Mouse (Mus musculus) embryonic facial prominence, embryonic 10.5 days (tissue): ENCODE measurements at regions not wholly inside any gene's neighbourhood (a gene's known extent, or its start where the extent isn't known, plus 50 kb on each side); places are given as distances from the start of the nearest gene placed in this dataset.

ENCODE experiments used
- DNase-seq: peaks from one replicate; pipeline ENCODE4 v3.0.0-alpha.2; 2017; ENCODE audit warnings: low spot score
- H3K27ac ChIP-seq: fragments of 300-500 bp; sonication (generic); replicated peaks from 2 replicates; pipeline ENCODE4 v1.5.1; 2016; ENCODE audit warnings: mild to moderate bottlenecking
- H3K27me3 ChIP-seq: fragments of 300-500 bp; sonication (generic); replicated peaks from 2 replicates; pipeline ENCODE4 v1.6.1; 2016; ENCODE audit warnings: low read depth, mild to moderate bottlenecking; ENCODE audit not compliant: poor library complexity, severe bottlenecking
- H3K36me3 ChIP-seq: fragments of 300-500 bp; sonication (generic); replicated peaks from 2 replicates; pipeline ENCODE4 v1.6.1; 2016; ENCODE audit warnings: mild to moderate bottlenecking, moderate library complexity
- H3K4me1 ChIP-seq: fragments of 300-500 bp; sonication (generic); 2 replicates; pipeline ENCODE4 v1.6.1; 2016
- H3K4me3 ChIP-seq: fragments of 300-500 bp; sonication (generic); 2 replicates; pipeline ENCODE4 v1.5.1; 2016; ENCODE audit warnings: mild to moderate bottlenecking, moderate library complexity
- H3K9me3 ChIP-seq: fragments of 300-500 bp; sonication (generic); 2 replicates; pipeline ENCODE4 v1.6.1; 2016; ENCODE audit warnings: mild to moderate bottlenecking
- WGBS: fragments of 180-500 bp; shearing (Covaris S2); methylation state at CpG from one replicate; pipeline ENCODE4 v1.1.7; 2016; 5-methylcytosine and 5-hydroxymethylcytosine counted together

DNA sequence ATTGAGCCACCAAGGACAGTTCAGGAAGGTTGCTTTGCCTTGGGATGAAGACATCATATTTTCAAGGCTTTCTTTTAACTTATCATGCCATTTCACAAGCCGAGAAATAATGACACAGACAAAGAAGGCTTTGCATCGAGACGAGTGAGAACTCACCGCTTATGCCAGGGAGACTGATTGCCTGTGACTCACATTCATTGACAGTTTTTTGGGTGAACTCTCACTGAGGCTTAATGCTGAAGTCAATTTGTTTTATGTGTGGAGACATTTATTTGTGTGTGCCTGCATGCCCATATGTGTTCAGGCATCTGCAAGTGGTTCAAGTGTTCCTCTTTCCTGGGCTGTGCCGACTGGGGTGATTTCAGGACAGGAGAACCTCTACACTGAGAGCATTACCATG, 297.8 kb upstream of the Pik3r1 start:
- no peak for DNase-seq
- H3K36me3 ChIP-seq: no peaks in the 10 kb centered on the region
- no peak overlapping the region for H3K4me3 ChIP-seq
- no peaks in the 10 kb centered on the region for H3K9me3 ChIP-seq
- H3K27ac ChIP-seq: no peak overlapping the region
- 92% methylated on average over 5 of the region's 5 CpGs for WGBS
- no peaks in the 10 kb centered on the region for H3K27me3 ChIP-seq
- peaks cover 3% of the 10 kb centered on the region for H3K4me1 ChIP-seq

- Histone ChIP-seq H3K4me3 (no peak overlapping the region), H3K9me3 (no peaks in the 10 kb centered on the region), H3K27me3 (no peaks in the 10 kb centered on the region), H3K27ac (no peak overlapping the region; the same call in 1 of the 2 replicates), H3K36me3 (no peaks in the 10 kb centered on the region), H3K4me1 (peaks cover 6% of the 10 kb centered on the region)
- DNase-seq: no peak
- WGBS: 46% methylated on average over 3 of the region's 3 CpGs
Observed at GRCm38 (mm10) chr13:102070740-102071139, 302.7 kb upstream of the Pik3r1 start.

DNA sequence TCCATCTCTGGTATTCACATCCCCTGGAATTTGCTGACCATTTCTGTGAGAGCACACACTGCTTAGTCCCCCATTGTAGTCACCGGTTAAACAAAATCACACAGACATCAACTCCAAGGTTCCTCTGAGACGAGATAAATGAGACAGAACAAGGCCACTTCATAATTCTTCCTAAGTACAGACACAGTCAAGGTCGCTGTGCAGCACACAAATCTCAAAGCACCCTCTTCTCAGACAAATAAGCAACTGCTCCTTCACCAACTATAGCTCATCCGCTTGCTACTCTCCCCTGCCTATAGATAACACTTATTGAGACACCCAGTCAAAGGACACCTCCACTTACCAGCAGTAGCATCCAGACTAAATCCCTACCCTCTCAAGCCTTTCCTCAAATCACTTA, 304.3 kb upstream of the Pik3r1 start:
- H3K27ac ChIP-seq: no peak overlapping the region
- WGBS: 86% methylated on average over 4 of the region's 4 CpGs
- H3K27me3 ChIP-seq: no peaks in the 10 kb centered on the region
- H3K9me3 ChIP-seq: no peaks in the 10 kb centered on the region
- no peak for DNase-seq
- no peak overlapping the region for H3K4me3 ChIP-seq
- no peaks in the 10 kb centered on the region for H3K36me3 ChIP-seq
- peaks cover 6% of the 10 kb centered on the region for H3K4me1 ChIP-seq

DNA sequence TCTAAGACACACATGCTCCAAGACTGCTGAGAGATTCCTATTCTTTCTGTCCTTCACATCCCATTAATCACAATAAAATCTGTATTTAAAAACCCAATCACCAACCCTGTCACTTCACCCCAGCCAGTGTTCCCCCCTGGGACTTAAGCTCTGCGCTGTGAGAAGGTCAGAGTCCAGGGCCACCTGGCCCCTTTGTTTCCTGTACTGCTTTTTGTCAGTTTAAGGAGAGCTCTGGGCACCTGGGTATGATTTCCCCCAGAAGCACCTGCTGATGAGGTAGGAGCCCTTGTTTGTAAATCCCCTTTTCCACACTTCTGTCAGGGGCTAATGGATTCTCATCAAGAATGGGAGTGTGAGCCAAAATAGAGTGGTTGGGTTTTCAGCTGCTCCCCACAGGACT, 319.7 kb upstream of the Pik3r1 start:
- Histone ChIP-seq H3K27ac (no peak overlapping the region), H3K4me3 (no peak overlapping the region), H3K9me3 (no peaks in the 10 kb centered on the region), H3K36me3 (no peaks in the 10 kb centered on the region), H3K27me3 (no peaks in the 10 kb centered on the region), H3K4me1 (no peaks in the 10 kb centered on the region)
- WGBS: 65% methylated on average over 1 of the region's 1 CpGs
- DNase-seq: no peak

- DNase-seq: no peak
- H3K4me1 ChIP-seq: no peaks in the 10 kb centered on the region
- no peak overlapping the region for H3K4me3 ChIP-seq
- H3K27ac ChIP-seq: no peak overlapping the region
- H3K36me3 ChIP-seq: no peaks in the 10 kb centered on the region
- WGBS: 68% methylated on average over 5 of the region's 5 CpGs
- H3K9me3 ChIP-seq: no peaks in the 10 kb centered on the region
- H3K27me3 ChIP-seq: no peaks in the 10 kb centered on the region
Observed at GRCm38 (mm10) chr13:102089551-102089950, 321.5 kb upstream of the Pik3r1 start.

DNA sequence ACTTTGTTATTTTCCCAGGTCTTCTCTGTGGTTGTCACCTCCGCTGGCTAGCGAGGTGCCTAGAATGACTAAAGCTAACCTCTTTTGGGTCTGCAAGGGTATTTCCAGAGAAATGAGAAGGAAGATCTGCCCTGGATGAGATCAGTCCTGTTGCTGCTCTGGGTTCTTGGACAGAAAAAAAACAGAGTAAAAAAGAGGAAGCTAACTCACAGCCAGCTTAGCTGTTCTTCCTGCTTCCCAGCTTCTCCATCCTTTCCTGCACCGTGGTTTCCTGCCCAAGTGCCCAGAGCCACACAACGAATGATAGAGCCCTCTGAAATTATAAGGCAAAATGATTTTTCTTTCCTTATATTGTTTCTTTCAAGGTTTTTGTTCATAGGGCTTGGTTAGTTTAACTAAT, 326.2 kb upstream of the Pik3r1 start:
- no peaks in the 10 kb centered on the region for H3K4me1 ChIP-seq
- H3K36me3 ChIP-seq: no peaks in the 10 kb centered on the region
- H3K27me3 ChIP-seq: no peaks in the 10 kb centered on the region
- H3K9me3 ChIP-seq: no peaks in the 10 kb centered on the region
- H3K4me3 ChIP-seq: no peak overlapping the region
- WGBS: 88% methylated on average over 4 of the region's 4 CpGs
- no peak for DNase-seq
- H3K27ac ChIP-seq: no peak overlapping the region

DNA sequence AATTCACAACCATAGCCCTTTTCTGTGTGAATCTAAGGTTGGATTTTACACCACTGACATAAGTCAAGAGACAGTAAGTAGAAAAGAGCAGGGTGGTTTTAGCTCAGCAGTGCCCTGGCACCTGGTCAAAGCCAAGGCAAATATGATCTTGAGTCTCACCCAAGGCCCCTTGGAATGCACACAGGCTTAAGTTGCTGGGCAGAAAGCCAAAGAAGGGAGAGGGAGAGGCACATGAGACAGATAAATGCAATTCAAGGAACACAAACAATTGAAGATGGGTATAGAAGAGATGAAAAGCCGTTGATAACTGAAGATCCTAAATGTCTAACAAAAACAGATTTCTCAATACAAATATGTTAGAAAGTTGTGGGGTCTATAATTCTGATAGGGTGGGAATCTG, 335.1 kb upstream of the Pik3r1 start:
- Histone ChIP-seq H3K27ac (no peak overlapping the region), H3K4me3 (no peak overlapping the region), H3K4me1 (no peaks in the 10 kb centered on the region), H3K9me3 (no peaks in the 10 kb centered on the region), H3K27me3 (no peaks in the 10 kb centered on the region), H3K36me3 (no peaks in the 10 kb centered on the region)
- no peak for DNase-seq
- 90% methylated on average over 1 of the region's 1 CpGs for WGBS

- Histone ChIP-seq H3K4me1 (no peaks in the 10 kb centered on the region), H3K9me3 (no peaks in the 10 kb centered on the region), H3K36me3 (no peaks in the 10 kb centered on the region), H3K27me3 (no peaks in the 10 kb centered on the region), H3K4me3 (no peak overlapping the region), H3K27ac (no peak overlapping the region)
- 70% methylated on average over 1 of the region's 1 CpGs for WGBS
- DNase-seq: no peak
Observed at GRCm38 (mm10) chr13:102106188-102106587, 338.2 kb upstream of the Pik3r1 start.

GRCm38 (mm10) chr13:102108204-102108603, 340.2 kb upstream of the Pik3r1 start:
- no peaks in the 10 kb centered on the region for H3K9me3 ChIP-seq
- no peak for DNase-seq
- H3K4me3 ChIP-seq: no peak overlapping the region
- H3K27ac ChIP-seq: no peak overlapping the region
- H3K36me3 ChIP-seq: no peaks in the 10 kb centered on the region
- WGBS: 78% methylated on average over 1 of the region's 1 CpGs
- no peaks in the 10 kb centered on the region for H3K27me3 ChIP-seq
- H3K4me1 ChIP-seq: no peaks in the 10 kb centered on the region

GRCm38 (mm10) chr13:102108916-102109315, 340.9 kb upstream of the Pik3r1 start:
- DNase-seq: no peak
- Histone ChIP-seq H3K36me3 (no peaks in the 10 kb centered on the region), H3K27ac (no peak overlapping the region), H3K27me3 (no peaks in the 10 kb centered on the region), H3K9me3 (no peaks in the 10 kb centered on the region), H3K4me3 (no peak overlapping the region), H3K4me1 (peaks cover 3% of the 10 kb centered on the region; the same call in 1 of the 2 replicates)
- WGBS: 81% methylated on average over 3 of the region's 3 CpGs

- no peak for DNase-seq
- Histone ChIP-seq H3K27me3 (no peaks in the 10 kb centered on the region), H3K36me3 (no peaks in the 10 kb centered on the region), H3K4me3 (no peak overlapping the region), H3K27ac (no peak overlapping the region), H3K4me1 (peaks cover 3% of the 10 kb centered on the region; the same call in 1 of the 2 replicates), H3K9me3 (no peaks in the 10 kb centered on the region)
- 83% methylated on average over 5 of the region's 5 CpGs for WGBS
Observed at GRCm38 (mm10) chr13:102113941-102114340, 345.9 kb upstream of the Pik3r1 start.

- no peaks in the 10 kb centered on the region for H3K36me3 ChIP-seq
- WGBS: 96% methylated on average over 6 of the region's 6 CpGs
- H3K27ac ChIP-seq: no peak overlapping the region
- no peaks in the 10 kb centered on the region for H3K4me1 ChIP-seq
- no peak for DNase-seq
- no peaks in the 10 kb centered on the region for H3K9me3 ChIP-seq
- H3K27me3 ChIP-seq: no peaks in the 10 kb centered on the region
- no peak overlapping the region for H3K4me3 ChIP-seq
Observed at GRCm38 (mm10) chr13:102122341-102122740, 354.3 kb upstream of the Pik3r1 start.

- Histone ChIP-seq H3K36me3 (no peaks in the 10 kb centered on the region), H3K4me3 (no peak overlapping the region), H3K27me3 (no peaks in the 10 kb centered on the region), H3K9me3 (no peaks in the 10 kb centered on the region), H3K27ac (no peak overlapping the region), H3K4me1 (peaks cover 19% of the 10 kb centered on the region)
- whole genome bisulfite sequencing: 79% methylated on average over 4 of the region's 4 CpGs
- DNase-seq: no peak
Observed at GRCm38 (mm10) chr13:102127933-102128430, 360.0 kb upstream of the Pik3r1 start.

DNA sequence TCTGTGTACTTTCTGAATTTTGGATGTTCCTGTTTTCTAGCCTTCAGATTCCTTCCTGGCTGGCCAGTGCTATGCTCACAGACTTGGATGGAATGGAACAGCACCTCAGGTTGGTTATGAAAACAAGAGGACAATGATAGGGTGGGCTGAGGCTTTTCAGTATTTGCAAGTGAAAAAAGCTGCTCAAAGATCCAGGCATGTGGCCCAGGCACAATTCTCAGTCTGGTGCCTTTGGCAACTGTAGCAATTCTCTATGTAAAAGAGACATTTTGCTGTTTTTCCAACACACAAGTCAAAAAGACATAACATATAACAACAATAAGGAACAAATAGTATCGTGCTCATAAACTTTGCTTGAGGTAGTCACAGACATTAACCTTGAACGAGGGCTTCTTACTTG, 363.4 kb upstream of the Pik3r1 start:
- H3K27ac ChIP-seq: no peak overlapping the region
- H3K4me1 ChIP-seq: peaks cover 19% of the 10 kb centered on the region
- no peaks in the 10 kb centered on the region for H3K36me3 ChIP-seq
- 86% methylated on average over 2 of the region's 2 CpGs for WGBS
- no peak overlapping the region for H3K4me3 ChIP-seq
- no peaks in the 10 kb centered on the region for H3K27me3 ChIP-seq
- H3K9me3 ChIP-seq: no peaks in the 10 kb centered on the region
- no peak for DNase-seq
